Mouse (Mus musculus) myocyte (in vitro differentiated cells): Measurements from ENCODE around the gene Adamtsl2. TPM values are rescaled to one million over a fixed set of nuclear protein-coding genes. Genes with fewer than 3 reads are reported as not detected.
A peak's percentile ranks its signal among the peaks of the same experiment; 100 is the strongest.

Source experiments
- H3K27me3 ChIP-seq: one replicate; pipeline ENCODE4 v1.6.1; 2011; ENCODE audit not compliant: control insufficient read depth, insufficient read depth, insufficient read length
- H3K36me3 ChIP-seq: one replicate; pipeline ENCODE4 v1.6.1; 2011; ENCODE audit not compliant: control insufficient read depth, insufficient read depth
- H3K4me2 ChIP-seq: one replicate; pipeline ENCODE4 v1.6.1; 2011; ENCODE audit warnings: low read depth, control low read depth
- H3K4me3 ChIP-seq: one replicate; pipeline ENCODE4 v1.5.1; 2011; ENCODE audit warnings: mild to moderate bottlenecking, control low read depth, moderate library complexity
- H3K79me2 ChIP-seq: one replicate; pipeline ENCODE4 v1.6.1; 2011; ENCODE audit not compliant: control insufficient read depth, insufficient read depth
- H3ac ChIP-seq: one replicate; pipeline ENCODE4 v1.6.1; 2011; ENCODE audit not compliant: control insufficient read depth, insufficient read length
- CEBPB ChIP-seq: IDR thresholded peaks from 2 replicates; pipeline ENCODE4 v1.6.1; 2011; ENCODE audit warnings: mild to moderate bottlenecking, moderate library complexity; ENCODE audit not compliant: poor library complexity, insufficient read depth, severe bottlenecking
- E2F4 ChIP-seq: IDR thresholded peaks from one replicate; pipeline ENCODE4 v1.6.1; 2011; ENCODE audit warnings: mild to moderate bottlenecking, control low read depth, moderate library complexity; ENCODE audit not compliant: insufficient read depth
- MAX ChIP-seq: IDR thresholded peaks from one replicate; pipeline ENCODE4 v1.6.1; 2011; ENCODE audit warnings: low read depth, mild to moderate bottlenecking, control low read depth
- MYOD1 ChIP-seq, 3 experiments: IDR thresholded peaks; one replicate each; pipeline ENCODE4 v1.6.1; 2011; ENCODE audit warnings: control low read depth in 2 of 3, low read depth in 2 of 3, mild to moderate bottlenecking in 2 of 3, moderate library complexity in 1 of 3; ENCODE audit not compliant: insufficient read length in 2 of 3, control insufficient read depth in 1 of 3
- MYOG ChIP-seq, 3 experiments: IDR thresholded peaks; one replicate each; pipeline ENCODE4 v1.6.1; 2011; ENCODE audit warnings: control low read depth in 2 of 3, low read depth in 2 of 3, mild to moderate bottlenecking in 2 of 3; ENCODE audit not compliant: insufficient read length in 2 of 3, control insufficient read depth in 1 of 3, insufficient read depth in 1 of 3
- POLR2A ChIP-seq: IDR thresholded peaks from one replicate; pipeline ENCODE4 v1.6.1; 2011; ENCODE audit warnings: low read depth, mild to moderate bottlenecking, control low read depth, moderate library complexity; ENCODE audit not compliant: insufficient read length
- POLR2AphosphoS2 ChIP-seq: IDR thresholded peaks from one replicate; pipeline ENCODE4 v1.6.1; 2011; ENCODE audit warnings: low read depth, control low read depth; ENCODE audit not compliant: insufficient read length
- REST ChIP-seq: IDR thresholded peaks from one replicate; pipeline ENCODE4 v1.6.1; 2011; ENCODE audit warnings: mild to moderate bottlenecking, control low read depth, moderate library complexity; ENCODE audit not compliant: insufficient read depth, insufficient read length
- SRF ChIP-seq: IDR thresholded peaks from one replicate; pipeline ENCODE4 v1.6.1; 2011; ENCODE audit warnings: low read depth; ENCODE audit not compliant: control insufficient read depth, insufficient read length
- TCF12 ChIP-seq: IDR thresholded peaks from one replicate; pipeline ENCODE4 v1.6.1; 2011; ENCODE audit warnings: mild to moderate bottlenecking, control low read depth; ENCODE audit not compliant: poor library complexity, insufficient read depth, severe bottlenecking
- TCF3 ChIP-seq: IDR thresholded peaks from one replicate; pipeline ENCODE4 v1.6.1; 2011; ENCODE audit warnings: low read depth, control low read depth; ENCODE audit not compliant: insufficient read length
- USF1 ChIP-seq: IDR thresholded peaks from one replicate; pipeline ENCODE4 v1.6.1; 2011; ENCODE audit warnings: low read depth, mild to moderate bottlenecking, control low read depth, moderate library complexity
- polyA plus RNA-seq: library from polyadenylated mRNA; unstranded; fragments of >200 nt; fragmentation: generic; extraction: Trizol; gene quantifications from one replicate; pipeline ENCODE4 v1.2.1, GENCODE M21; 2012; ENCODE audit warnings: missing spikeins

The Adamtsl2 gene
- polyA plus RNA-seq, 1 experiment = 17.6 TPM

DNA sequence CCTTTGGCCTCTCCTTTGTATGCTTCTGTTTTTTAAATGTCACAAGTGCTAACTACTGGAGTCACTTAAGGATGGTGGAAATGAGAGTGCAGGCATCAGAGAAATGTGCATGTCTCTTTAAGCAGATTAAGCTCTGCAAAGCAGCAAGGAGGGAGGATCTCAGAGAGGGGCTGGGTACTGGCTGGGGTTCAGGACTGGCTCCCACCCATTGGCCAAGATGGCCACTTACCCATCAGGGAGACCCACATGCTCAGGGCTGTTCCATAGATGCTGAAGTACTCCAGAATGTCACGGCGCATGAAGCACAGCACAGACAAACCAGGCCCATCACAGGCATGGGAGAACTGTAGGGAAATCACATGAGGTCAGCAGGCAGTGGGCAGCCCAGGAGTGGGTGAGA, 12.1 kb upstream of the Adamtsl2 start:
- no peak overlapping the region for H3ac ChIP-seq
- no peak for TF ChIP-seq MYOD1 (IDR thresholded peaks at IDR 0.05; ENCODE audit: control insufficient read depth in 1 of 3, insufficient read length in 2 of 3, low read depth in 2 of 3)
- no peak for TF ChIP-seq REST
- no peak for TF ChIP-seq POLR2AphosphoS2
- TF ChIP-seq MAX = no peak
- no peak for TF ChIP-seq TCF12
- no peak for TF ChIP-seq CEBPB
- no peak for TF ChIP-seq USF1
- no peak for TF ChIP-seq POLR2A
- TF ChIP-seq SRF = no peak
- TF ChIP-seq TCF3 = no peak
- no peak for TF ChIP-seq MYOG (IDR thresholded peaks at IDR 0.05; ENCODE audit: control insufficient read depth in 1 of 3, insufficient read depth in 1 of 3, insufficient read length in 2 of 3, low read depth in 2 of 3)
- no peak for TF ChIP-seq E2F4
- peak overlapping the region; percentile 67 for H3K4me2 ChIP-seq

DNA sequence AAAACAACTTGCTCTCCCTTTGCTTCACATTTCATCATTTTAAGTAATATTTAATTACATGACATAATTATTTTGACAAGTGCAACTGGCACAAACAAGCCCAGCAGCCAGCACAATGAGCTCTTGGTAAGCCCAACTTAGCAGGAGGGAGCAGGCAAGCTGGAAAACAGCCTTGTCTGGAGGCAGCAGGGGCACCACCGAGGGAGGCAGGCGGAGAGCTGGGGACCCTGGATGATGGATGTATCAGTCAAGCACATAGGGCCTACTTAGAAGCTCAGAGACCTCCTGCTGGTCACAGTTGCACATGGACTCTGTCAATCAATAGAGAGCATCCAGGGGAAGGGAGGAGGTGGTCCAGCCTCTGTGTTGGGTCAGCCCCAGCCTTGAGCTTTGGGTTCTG, 11.2 kb upstream of the Adamtsl2 start:
- Histone ChIP-seq H3K36me3 (peaks cover 25% of the 10 kb centered on the region), H3K27me3 (no peaks in the 10 kb centered on the region)
- peak; percentile 17 for TF ChIP-seq POLR2A
- TF ChIP-seq POLR2AphosphoS2 = no peak

More for the DNA sequence above, 12.1 kb upstream of the Adamtsl2 start:
- Histone ChIP-seq H3K79me2 (peaks cover 6% of the 10 kb centered on the region), H3K36me3 (peaks cover 29% of the 10 kb centered on the region), H3K4me3 (no peak overlapping the region), H3K27me3 (no peaks in the 10 kb centered on the region)

DNA sequence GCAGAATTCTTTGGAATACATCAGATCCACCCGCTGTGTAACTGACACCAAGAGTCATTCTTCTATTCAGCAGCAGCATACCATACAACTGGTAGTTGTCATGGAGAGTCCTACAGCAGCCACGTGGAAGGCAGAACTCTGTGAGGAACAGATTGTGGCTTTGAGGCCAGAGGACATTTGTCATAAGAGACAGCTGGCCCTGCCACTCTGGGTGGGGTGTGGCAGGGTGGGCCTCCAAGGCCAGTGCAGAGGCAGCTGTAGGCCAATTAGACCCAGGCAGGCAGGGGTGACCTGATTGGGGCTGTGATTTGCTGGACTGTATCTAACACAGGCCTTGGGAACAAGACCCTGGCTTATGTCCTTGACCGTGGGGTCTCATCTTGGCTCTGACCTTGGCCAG, 9.5 kb upstream of the Adamtsl2 start:
- Histone ChIP-seq H3K79me2 (peaks cover 6% of the 10 kb centered on the region), H3ac (peak overlapping the region; percentile 18), H3K27me3 (no peaks in the 10 kb centered on the region), H3K4me2 (peak overlapping the region; percentile 67), H3K4me3 (peak overlapping the region; percentile 56), H3K36me3 (peaks cover 15% of the 10 kb centered on the region)
- peak; percentile 75 for TF ChIP-seq TCF12
- peak; percentile 66 for TF ChIP-seq POLR2A
- peak; percentile 90 for TF ChIP-seq TCF3
- peak; percentile 90 for TF ChIP-seq POLR2AphosphoS2
- peak; percentile 52 for TF ChIP-seq MAX
- TF ChIP-seq REST = no peak
- peak; percentile 20 to 100 (median 94) for TF ChIP-seq MYOD1 (IDR thresholded peaks at IDR 0.05; ENCODE audit: control insufficient read depth in 1 of 3, insufficient read length in 2 of 3, low read depth in 2 of 3)
- TF ChIP-seq CEBPB = no peak
- TF ChIP-seq USF1 = no peak
- TF ChIP-seq SRF = peak; percentile 40
- TF ChIP-seq MYOG (IDR thresholded peaks at IDR 0.05; ENCODE audit: control insufficient read depth in 1 of 3, insufficient read depth in 1 of 3, insufficient read length in 2 of 3, low read depth in 2 of 3) = peak; percentile 85 to 99 (median 94)

More for the DNA sequence above, 11.2 kb upstream of the Adamtsl2 start:
- Histone ChIP-seq H3K4me3 (peak overlapping the region; percentile 56), H3K4me2 (peak overlapping the region; percentile 67), H3K79me2 (peaks cover 6% of the 10 kb centered on the region), H3ac (no peak overlapping the region)

DNA sequence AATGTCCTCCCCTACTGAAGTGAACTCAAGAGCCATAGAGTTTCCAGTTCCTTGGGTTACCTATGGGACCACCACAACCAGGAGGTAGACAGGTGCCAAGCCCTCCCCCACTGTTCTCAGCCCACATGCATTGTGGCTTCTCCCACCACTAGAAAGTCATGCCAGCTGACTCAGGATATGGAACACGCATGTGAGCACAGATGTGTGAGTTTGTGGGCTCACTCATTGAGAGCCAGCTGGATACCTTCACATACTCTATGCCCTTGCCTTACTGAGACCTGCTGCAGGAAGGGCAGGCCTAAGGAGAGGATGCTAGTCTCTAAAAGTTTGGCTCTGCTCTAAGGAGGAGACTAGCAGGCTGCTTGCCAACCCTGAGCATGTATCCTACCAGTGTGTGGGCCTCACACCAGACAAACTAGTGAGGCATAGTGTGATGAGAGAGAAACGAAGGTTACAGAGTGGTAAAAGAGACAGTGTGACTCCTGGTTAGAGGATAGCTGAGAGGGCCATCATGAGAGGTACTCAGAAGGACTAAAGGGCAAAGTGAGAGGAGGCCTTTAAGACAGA, 8.8 kb upstream of the Adamtsl2 start:
- H3K79me2 ChIP-seq = peaks cover 6% of the 10 kb centered on the region
- H3K4me2 ChIP-seq = peak overlapping the region; percentile 64
- H3K27me3 ChIP-seq = no peaks in the 10 kb centered on the region
- H3K4me3 ChIP-seq = peak overlapping the region; percentile 56
- H3ac ChIP-seq = peak overlapping the region; percentile 18
- TF ChIP-seq USF1 (no peak), SRF (no peak), E2F4 (no peak), MAX (no peak), MYOG (IDR thresholded peaks at IDR 0.05; ENCODE audit: control insufficient read depth in 1 of 3, insufficient read depth in 1 of 3, insufficient read length in 2 of 3, low read depth in 2 of 3) (peak in 2 of 3 experiments; percentile 51 to 92), TCF3 (peak; percentile 43), REST (no peak), POLR2A (peak; percentile 55), CEBPB (no peak), MYOD1 (IDR thresholded peaks at IDR 0.05; ENCODE audit: control insufficient read depth in 1 of 3, insufficient read length in 2 of 3, low read depth in 2 of 3) (peak in 2 of 3 experiments; percentile 64 to 85), POLR2AphosphoS2 (no peak), TCF12 (peak; percentile 31)
- peaks cover 13% of the 10 kb centered on the region for H3K36me3 ChIP-seq
